Mouse (Mus musculus) intestine, embryonic 15.5 days (tissue): ENCODE data around the gene Syn1. TPM values are rescaled to one million over a fixed set of nuclear protein-coding genes. Genes with fewer than 3 reads are reported as not detected.

Experiments
- ATAC-seq: fragments of 200-750 bp; cut with Nextera tagmentation; 2 replicates; pipeline ENCODE4 v1.8.0; 2017; ENCODE audit warnings: moderate TSS enrichment, moderate library complexity
- H3K27ac ChIP-seq: fragments of 300-500 bp; sonication (generic); 2 replicates; pipeline ENCODE4 v1.5.1; 2015; ENCODE audit warnings: mild to moderate bottlenecking, inconsistent platforms
- H3K27me3 ChIP-seq: fragments of 300-500 bp; sonication (generic); replicated peaks from 2 replicates; pipeline ENCODE4 v1.6.1; 2015; ENCODE audit warnings: inconsistent platforms
- H3K36me3 ChIP-seq: fragments of 300-500 bp; sonication (generic); 2 replicates; pipeline ENCODE4 v1.6.1; 2015; ENCODE audit warnings: inconsistent platforms
- H3K4me1 ChIP-seq: fragments of 300-500 bp; sonication (generic); replicated peaks from 2 replicates; pipeline ENCODE4 v1.6.1; 2015; ENCODE audit warnings: inconsistent platforms
- H3K4me2 ChIP-seq: fragments of 300-500 bp; sonication (generic); replicated peaks from 2 replicates; pipeline ENCODE4 v1.6.1; 2015; ENCODE audit warnings: mild to moderate bottlenecking, inconsistent platforms
- H3K4me3 ChIP-seq: fragments of 300-500 bp; sonication (generic); replicated peaks from 2 replicates; pipeline ENCODE4 v1.5.1; 2015; ENCODE audit warnings: inconsistent platforms
- H3K9ac ChIP-seq: fragments of 300-500 bp; sonication (generic); 2 replicates; pipeline ENCODE4 v1.6.1; 2015; ENCODE audit warnings: inconsistent platforms
- H3K9me3 ChIP-seq: fragments of 300-500 bp; sonication (generic); 2 replicates; pipeline ENCODE4 v1.6.1; 2016; ENCODE audit warnings: inconsistent platforms
- WGBS: fragments of 180-500 bp; shearing (Covaris S2); methylation state at CpG from one replicate; pipeline ENCODE4 v1.1.7; 2015; 5-methylcytosine and 5-hydroxymethylcytosine counted together
- polyA plus RNA-seq: library from polyadenylated mRNA; unstranded; fragments of >200 nt; fragmentation: Nextera tagmentation; extraction: Ambion mirVana; gene quantifications from 2 replicates; pipeline ENCODE4 v1.2.1, GENCODE M21; 2015

The Syn1 gene
- polyA plus RNA-seq, 1 experiment from 2014 or later, result 2.5 TPM

DNA sequence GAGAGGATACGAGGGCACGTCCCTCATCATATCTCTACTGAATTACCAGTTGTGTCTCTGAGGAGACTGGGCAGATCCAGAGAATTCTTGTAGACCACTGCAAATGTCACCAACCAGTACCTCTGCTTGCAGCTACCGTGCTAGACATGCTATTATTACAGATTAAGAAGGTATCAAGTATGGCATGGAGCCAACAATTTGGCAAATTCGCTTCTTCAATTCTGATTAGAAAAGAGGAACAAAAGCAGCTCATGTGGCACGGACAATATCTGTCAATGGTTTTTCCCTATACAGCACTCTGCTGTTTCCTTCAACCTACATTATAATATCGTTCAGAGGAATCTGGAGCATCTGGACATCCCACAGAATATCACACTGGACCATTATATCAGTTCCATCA is 7.1 kb downstream of the Syn1 start:
- H3K36me3 ChIP-seq, result no peaks in the 10 kb centered on the region
- no peak overlapping the region for H3K4me2 ChIP-seq
- no peak overlapping the region for H3K9ac ChIP-seq
- no peaks in the 10 kb centered on the region for H3K27me3 ChIP-seq
- no peaks in the 10 kb centered on the region for H3K9me3 ChIP-seq
- H3K4me3 ChIP-seq, result no peak overlapping the region
- no peaks in the 10 kb centered on the region for H3K4me1 ChIP-seq
- H3K27ac ChIP-seq, result no peak overlapping the region
- WGBS, result 75% methylated on average over 6 of the region's 6 CpGs
- no peak for ATAC-seq

DNA sequence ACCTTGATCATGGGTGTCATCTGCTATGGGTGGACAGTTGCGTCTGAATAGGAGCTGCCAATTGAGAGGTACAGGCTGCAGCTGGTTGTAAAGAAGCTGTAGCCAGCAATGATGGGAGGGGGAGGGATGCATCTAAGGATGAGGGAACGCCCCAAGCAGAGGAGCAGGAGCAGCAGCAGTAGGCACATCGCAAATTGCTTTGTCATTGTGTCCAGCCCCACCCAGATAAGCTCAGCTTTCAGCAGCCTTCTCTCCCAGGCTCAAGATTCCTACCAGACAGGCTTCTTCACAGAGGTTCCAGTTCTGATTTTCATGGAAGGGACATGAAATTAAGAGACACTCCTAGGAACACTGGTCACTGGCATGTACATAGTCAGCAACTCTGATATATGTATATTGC is 10.7 kb downstream of the Syn1 start:
- no peak for ATAC-seq
- Histone ChIP-seq H3K27ac (no peak overlapping the region), H3K27me3 (no peaks in the 10 kb centered on the region), H3K4me2 (no peak overlapping the region), H3K36me3 (no peaks in the 10 kb centered on the region), H3K4me1 (no peaks in the 10 kb centered on the region), H3K4me3 (no peak overlapping the region), H3K9me3 (no peaks in the 10 kb centered on the region), H3K9ac (no peak overlapping the region)
- WGBS, result 39% methylated on average over 3 of the region's 3 CpGs

DNA sequence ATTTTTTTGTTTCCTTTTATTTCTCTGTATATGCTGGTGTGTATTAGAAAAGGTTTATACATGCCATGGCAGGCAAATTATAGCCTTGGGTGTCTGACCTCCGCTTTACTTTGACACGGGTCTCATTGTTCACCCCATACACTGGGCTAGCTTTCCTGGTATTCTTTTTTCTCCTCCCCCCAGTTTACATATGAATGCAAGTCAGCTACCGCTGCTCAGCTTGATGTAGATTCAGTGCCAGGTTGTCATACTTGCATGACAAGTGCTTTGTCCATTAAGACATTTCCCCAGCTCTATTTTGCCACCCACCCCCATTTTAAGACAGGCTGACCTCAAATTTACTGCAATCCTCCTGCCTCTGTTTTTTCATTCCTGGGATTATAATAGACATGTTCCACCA is 45.6 kb downstream of the Syn1 start:
- no peak for ATAC-seq
- Histone ChIP-seq H3K4me3 (no peak overlapping the region), H3K4me1 (no peaks in the 10 kb centered on the region), H3K9ac (no peak overlapping the region), H3K9me3 (no peaks in the 10 kb centered on the region), H3K27ac (no peak overlapping the region), H3K4me2 (no peak overlapping the region), H3K27me3 (no peaks in the 10 kb centered on the region), H3K36me3 (no peaks in the 10 kb centered on the region)
- WGBS, result 74% methylated on average over 3 of the region's 3 CpGs

DNA sequence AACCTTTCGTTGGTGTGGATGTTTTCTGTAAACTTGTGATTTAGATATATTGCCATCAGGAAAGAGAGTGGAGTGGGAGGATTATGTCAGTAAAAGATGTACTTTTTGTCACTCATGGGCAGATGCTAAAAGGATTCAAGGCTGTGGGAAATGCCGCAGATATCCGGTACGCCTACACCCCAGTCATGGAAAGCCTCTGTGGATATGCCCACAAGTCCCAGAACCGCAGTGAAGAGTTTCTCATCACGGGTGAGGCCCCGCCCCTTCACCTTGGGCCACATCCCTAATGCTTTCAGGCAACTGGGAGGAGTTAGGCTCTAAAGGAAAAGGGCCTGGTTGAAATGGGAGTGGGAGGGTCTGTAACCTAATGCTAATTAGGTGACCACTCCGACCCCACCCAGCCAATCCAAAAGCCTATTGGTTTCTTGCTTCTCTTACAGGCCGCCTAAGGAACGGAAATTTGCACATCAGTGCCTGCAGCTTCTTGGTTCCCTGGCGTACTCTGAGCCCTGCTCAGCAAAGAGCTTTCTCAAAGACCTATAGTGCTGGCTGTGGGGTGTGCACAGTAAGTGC is 47.8 kb downstream of the Syn1 start:
- Histone ChIP-seq H3K36me3 (no peaks in the 10 kb centered on the region), H3K9ac (no peak overlapping the region), H3K4me1 (no peaks in the 10 kb centered on the region), H3K27ac (no peak overlapping the region), H3K27me3 (no peaks in the 10 kb centered on the region), H3K4me2 (no peak overlapping the region), H3K4me3 (no peak overlapping the region), H3K9me3 (no peaks in the 10 kb centered on the region)
- 38% methylated on average over 11 of the region's 11 CpGs for WGBS
- no peak for ATAC-seq

DNA sequence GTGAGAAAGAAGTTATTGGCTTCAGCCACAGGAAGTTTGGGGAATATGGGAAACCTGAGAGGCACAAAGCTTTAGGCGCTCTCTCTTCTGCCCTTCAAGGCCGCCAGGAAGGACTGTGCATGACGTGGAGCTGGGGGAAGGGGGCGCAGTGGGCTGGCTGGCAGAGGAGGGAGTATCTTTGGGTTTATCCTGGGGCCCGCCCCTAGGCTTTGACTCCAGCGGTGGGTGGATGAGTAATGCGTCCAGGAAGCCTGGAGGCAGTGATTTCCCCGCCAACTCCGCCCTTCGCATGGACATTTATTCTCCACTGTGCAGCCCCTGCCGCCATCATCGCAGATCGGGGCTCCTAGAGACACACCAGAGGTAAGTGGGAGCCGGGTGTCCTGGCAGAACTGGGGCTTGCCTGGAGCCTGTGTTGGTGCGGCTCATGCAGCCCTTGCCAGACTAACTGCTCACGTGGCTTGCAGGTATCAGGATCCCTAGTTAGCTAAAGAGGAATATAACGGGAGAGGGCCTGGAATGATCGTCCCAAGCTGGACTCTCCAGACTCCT is 50.8 kb downstream of the Syn1 start, which contains the start of gene Timp1:
Timp1 (plus strand) TSS at position 205 of the 552 bp plus-strand sequence.
- Histone ChIP-seq H3K36me3 (no peaks in the 10 kb centered on the region), H3K4me3 (peak within 1 kb of the TSS; percentile 33), H3K27ac (no peak within 1 kb of the TSS), H3K4me2 (peak within 1 kb of the TSS; percentile 62), H3K9me3 (no peaks in the 10 kb centered on the region), H3K4me1 (no peaks in the 10 kb centered on the region), H3K9ac (peak within 1 kb of the TSS; percentile 39), H3K27me3 (no peaks in the 10 kb centered on the region)
- ATAC-seq, result peak; percentile 85
- WGBS, result 20% methylated on average over 18 of the region's 18 CpGs

DNA sequence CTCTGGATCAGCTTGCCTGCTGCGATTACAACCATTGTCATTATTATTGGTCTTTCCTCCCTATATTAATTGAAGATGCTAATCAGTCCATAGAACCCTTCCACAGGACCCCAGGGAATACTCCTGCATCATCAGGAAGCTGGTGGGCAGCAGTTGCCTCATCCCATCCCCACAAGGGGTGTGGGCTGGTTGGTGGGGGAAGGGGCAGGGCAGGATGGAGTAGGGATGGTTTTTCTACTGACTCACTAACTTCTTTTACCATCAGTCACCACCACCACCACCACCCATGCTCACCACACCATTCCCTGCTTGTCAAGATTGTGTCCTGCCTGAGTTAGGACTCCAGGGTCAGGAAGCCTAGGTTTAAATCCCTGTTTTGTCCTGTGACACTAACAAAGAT is 51.6 kb downstream of the Syn1 start:
- Histone ChIP-seq H3K9me3 (no peaks in the 10 kb centered on the region), H3K27ac (no peak overlapping the region), H3K9ac (no peak overlapping the region), H3K4me3 (no peak overlapping the region), H3K27me3 (no peaks in the 10 kb centered on the region), H3K4me2 (no peak overlapping the region), H3K36me3 (no peaks in the 10 kb centered on the region), H3K4me1 (no peaks in the 10 kb centered on the region)
- 69% methylated on average over 1 of the region's 1 CpGs for WGBS
- no peak for ATAC-seq

DNA sequence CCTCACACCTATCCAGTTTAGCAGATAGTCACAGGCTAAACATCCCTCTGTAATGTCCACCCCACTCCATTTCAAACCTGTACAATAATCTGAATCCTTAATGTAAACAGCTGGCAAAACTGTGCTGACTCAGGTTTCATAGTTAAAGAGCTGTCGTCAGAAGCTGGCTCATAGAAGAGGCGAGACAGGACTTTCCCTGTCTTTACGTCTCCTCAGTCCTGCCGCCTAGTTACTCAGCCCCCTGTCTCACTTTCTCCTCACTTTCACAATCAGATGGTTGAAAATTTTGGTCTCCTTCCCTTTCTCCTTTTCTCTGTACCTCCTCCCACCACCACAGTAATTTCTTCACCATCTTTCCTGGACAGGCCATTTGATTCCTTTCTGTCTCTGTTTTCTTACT is 52.7 kb downstream of the Syn1 start:
- Histone ChIP-seq H3K9ac (no peak overlapping the region), H3K4me2 (no peak overlapping the region), H3K36me3 (no peaks in the 10 kb centered on the region), H3K27ac (no peak overlapping the region), H3K4me1 (no peaks in the 10 kb centered on the region), H3K4me3 (no peak overlapping the region), H3K9me3 (no peaks in the 10 kb centered on the region), H3K27me3 (no peaks in the 10 kb centered on the region)
- ATAC-seq, result no peak
- WGBS, result 57% methylated on average over 4 of the region's 4 CpGs

DNA sequence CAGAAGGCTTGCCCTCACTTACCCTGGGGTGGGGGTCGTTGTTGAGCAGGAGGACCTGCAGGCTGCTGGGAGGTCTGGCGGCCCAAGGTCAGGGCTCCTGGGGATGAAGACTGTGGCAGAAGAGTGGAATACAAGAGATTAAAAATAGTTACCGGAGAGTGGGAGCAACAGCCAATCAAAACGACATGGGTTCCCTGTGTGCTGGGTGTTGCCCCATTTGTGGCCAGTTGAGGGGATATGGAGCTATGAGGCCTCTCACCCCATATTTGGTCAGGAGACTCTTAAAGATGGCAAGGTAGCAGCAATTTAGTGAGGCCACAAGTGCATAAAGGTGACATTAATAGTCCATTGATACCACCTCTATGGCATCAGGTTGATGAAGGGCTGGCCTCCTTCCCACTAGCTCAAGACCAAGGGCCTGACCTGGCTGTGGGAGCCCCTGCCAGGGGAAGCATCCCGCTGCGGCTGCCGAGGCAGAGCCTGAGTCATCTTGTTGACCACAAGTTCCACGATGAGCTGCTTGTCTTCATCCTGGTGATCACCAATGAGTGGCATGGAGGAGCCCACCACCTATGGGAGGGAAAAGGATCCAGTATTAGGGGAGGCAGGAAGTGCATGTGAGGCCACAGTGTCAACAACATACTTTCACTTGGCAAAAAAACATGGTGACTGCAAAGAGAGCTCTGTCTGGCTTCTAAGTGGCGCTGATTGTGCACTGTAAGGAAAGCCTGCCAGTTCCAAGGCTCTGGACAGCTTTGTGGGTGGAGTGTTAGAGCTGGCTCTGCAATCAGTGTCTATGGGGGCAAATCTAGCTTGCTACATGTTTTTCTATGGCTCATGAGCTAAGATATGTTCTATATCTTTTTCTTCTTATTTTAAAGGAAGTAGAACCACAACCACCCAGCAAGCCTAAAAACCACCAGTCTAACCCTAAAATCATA is 57.4 kb downstream of the Syn1 start:
- Histone ChIP-seq H3K9ac (no peak overlapping the region), H3K4me2 (no peak overlapping the region), H3K27ac (no peak overlapping the region), H3K4me3 (no peak overlapping the region), H3K9me3 (no peaks in the 10 kb centered on the region), H3K36me3 (no peaks in the 10 kb centered on the region), H3K4me1 (no peaks in the 10 kb centered on the region), H3K27me3 (no peaks in the 10 kb centered on the region)
- no peak for ATAC-seq
- 74% methylated on average over 9 of the region's 9 CpGs for WGBS

DNA sequence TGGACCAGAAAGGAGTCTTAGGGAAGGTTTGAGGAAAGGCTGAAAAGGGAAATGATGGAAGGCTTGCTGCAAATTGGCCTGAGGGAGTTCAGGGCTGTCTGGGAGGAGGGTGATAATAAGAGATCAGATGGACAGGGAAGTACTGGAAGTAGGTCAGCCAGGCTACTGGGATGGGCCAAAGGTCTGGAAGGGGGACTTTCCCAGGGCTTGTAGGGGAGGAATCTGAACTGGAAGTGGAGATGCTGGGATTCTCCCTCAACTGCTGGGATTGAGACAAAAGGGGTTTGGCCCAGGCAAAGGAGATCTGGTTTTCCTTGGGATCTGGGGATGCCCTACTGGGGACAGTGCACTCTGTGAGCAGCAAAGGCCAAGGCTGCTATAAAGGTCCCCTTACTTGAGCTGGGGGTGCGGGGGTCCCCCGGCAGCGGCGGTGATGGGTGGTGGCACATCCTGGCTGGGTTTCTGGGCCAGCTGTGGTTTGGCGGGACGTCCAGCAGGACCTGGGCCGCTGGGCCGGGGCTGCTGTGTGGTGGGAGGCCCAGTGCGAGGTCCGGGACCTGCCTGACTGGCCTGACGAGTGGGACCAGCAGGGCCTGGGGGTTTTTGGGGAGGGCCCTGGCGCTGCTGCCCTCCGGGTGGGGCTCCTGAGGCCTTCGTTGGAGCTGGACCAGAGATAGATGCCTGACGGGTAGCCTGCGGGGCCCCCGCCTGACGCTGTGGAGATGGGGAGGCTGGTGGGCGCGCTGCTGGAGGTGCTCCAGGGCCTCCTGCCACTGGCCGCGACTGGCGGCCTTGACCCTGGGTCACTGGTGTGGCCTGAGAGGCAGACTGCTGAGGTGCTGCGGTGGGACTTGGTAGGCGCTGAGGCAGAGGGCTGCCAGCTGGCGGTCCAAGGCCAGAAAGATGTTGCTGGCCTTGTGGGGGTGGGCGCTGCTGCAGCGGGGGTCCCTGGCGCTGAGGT is 58.4 kb downstream of the Syn1 start:
- H3K4me2 ChIP-seq, result peak overlapping the region; percentile 11; the same call in 1 of the 2 replicates

DNA sequence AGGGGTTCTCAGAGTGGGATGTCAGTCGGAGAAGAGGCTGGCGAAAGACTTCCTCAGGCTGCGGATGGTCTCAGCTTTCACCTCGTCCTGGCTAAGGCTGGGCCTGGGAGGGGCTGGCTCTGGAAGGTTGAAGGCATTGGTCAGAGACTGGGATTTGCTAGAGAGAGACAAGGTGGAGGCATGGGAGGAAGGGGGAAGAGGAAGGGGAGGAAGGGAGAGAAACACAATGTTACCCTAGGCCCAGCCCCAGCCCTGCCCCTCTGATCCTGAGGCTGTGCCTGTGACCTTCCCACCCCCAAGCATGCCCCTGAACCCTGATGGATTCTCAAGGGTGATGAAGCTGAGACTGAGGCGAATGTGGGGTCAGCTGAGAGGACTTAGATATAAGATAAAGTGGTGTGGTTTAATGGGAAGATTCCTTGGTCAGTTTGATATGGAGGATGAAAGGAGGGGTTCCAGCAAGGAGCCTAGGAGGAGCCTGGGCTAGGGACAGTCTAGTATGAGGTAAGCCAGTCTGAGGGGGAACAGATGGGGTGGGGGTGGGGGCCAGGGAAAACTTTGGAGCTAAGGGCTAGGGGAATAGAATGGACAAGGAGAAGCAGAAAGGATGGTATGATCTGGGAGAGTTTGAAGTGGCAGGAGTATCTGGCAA is 59.2 kb downstream of the Syn1 start:
- Histone ChIP-seq H3K36me3 (no peaks in the 10 kb centered on the region), H3K27ac (no peak overlapping the region), H3K4me3 (no peak overlapping the region), H3K27me3 (no peaks in the 10 kb centered on the region), H3K9ac (no peak overlapping the region), H3K4me1 (no peaks in the 10 kb centered on the region), H3K9me3 (no peaks in the 10 kb centered on the region), H3K4me2 (no peak overlapping the region)
- 37% methylated on average over 5 of the region's 5 CpGs for WGBS
- ATAC-seq, result peak; percentile 34

More for the DNA sequence above, 58.4 kb downstream of the Syn1 start:
- Histone ChIP-seq H3K9me3 (no peaks in the 10 kb centered on the region), H3K27me3 (no peaks in the 10 kb centered on the region), H3K4me1 (no peaks in the 10 kb centered on the region), H3K4me3 (no peak overlapping the region), H3K27ac (no peak overlapping the region), H3K36me3 (no peaks in the 10 kb centered on the region), H3K9ac (no peak overlapping the region)
- 37% methylated on average over 29 of the region's 29 CpGs for WGBS
- peak; percentile 55 for ATAC-seq

DNA sequence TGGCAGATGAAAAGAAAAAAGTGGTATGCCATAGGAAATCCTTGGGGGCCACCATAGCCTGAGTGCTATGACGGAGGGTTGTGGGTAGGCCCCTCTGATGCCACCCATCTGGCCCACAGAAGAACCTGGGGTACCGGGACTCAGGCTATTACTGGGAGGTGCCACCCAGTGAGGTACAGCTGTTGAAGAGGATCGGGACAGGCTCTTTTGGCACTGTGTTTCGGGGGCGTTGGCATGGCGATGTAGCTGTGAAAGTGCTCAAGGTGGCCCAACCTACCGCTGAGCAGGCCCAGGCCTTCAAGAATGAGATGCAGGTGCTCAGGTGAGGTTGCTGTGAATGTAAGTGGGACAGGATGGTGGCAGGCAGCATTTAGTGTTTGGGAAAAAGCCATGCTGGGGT is 67.0 kb downstream of the Syn1 start:
- peaks cover 7% of the 10 kb centered on the region; the same call in 1 of the 2 replicates for H3K36me3 ChIP-seq
- H3K4me1 ChIP-seq, result no peaks in the 10 kb centered on the region
- H3K4me3 ChIP-seq, result no peak overlapping the region

More for the DNA sequence above, 67.0 kb downstream of the Syn1 start:
- Histone ChIP-seq H3K27ac (no peak overlapping the region), H3K27me3 (no peaks in the 10 kb centered on the region), H3K4me2 (no peak overlapping the region), H3K9me3 (no peaks in the 10 kb centered on the region), H3K9ac (no peak overlapping the region)
- no peak for ATAC-seq
- 96% methylated on average over 7 of the region's 7 CpGs for WGBS
